Mouse (Mus musculus) kidney, adult 18-20 months (tissue): ENCODE results near the gene Zfp523.
A peak's percentile ranks its signal among the peaks of the same experiment; 100 is the strongest.

Source experiments
- DNase-seq: peaks from one replicate; pipeline ENCODE4 v3.0.0; 2021

Gene Zfp523

DNA sequence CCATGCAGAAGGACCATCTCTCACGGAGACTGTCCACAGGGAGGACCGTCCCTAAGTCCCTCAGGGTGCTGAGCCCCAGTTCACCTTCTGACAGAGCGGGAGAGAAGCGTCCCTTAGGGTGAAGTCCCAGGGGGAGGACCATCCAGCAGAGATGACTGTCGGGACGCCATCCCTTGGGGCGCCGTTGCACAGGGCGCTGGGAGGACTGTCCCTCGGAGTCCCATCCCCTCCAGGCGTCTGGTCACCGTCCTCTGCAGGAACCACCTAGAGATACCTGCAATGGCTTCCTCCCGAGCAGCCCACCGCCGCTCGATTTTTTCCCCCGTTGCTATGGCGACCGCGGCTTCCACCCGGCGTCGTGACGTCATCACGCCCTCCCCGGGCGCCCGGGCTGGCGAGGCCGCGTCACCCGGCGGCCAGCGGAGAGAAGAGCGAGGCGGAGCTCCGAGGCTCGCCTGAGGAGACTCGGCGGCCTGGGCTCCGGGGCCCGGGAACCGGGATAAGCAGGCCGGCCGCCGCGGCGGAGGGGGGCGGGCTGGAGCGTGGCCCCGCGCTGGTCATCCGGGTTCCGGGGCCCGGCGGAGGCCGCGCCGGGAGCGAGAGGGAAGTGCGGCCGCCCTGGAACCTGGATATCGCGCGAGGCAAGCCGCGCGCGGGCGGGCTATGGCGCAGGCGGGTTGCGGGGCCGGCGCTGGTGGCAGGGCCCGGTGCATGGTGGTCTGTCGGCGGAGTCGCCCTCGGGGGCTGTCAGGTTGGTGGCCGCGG lies at the start of gene Zfp523:
Zfp523 (plus strand) TSS at position 355 of the 765 bp plus-strand sequence.
- DNase-seq: peak; percentile 92

DNA sequence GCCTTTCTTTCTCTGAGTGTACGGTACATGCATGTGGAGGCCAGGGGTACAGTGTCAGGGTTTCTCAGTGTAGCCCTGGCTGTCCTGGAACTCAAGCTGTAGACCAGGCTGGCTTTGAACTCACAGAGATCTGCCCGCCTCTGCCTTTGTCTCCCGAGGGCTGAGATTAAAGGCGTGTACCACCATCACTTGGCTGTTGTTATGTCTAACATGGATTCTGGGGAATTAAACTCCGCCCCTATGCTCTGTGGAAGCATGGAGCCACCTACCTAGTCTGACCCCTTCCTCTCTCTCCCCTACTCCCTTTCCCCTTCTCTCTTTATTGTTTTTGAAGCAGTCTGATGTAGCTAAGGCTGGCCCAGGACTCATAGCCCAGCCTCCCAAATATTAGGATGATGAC lies 47.1 kb upstream of the Zfp523 start:
- no peak for DNase-seq

DNA sequence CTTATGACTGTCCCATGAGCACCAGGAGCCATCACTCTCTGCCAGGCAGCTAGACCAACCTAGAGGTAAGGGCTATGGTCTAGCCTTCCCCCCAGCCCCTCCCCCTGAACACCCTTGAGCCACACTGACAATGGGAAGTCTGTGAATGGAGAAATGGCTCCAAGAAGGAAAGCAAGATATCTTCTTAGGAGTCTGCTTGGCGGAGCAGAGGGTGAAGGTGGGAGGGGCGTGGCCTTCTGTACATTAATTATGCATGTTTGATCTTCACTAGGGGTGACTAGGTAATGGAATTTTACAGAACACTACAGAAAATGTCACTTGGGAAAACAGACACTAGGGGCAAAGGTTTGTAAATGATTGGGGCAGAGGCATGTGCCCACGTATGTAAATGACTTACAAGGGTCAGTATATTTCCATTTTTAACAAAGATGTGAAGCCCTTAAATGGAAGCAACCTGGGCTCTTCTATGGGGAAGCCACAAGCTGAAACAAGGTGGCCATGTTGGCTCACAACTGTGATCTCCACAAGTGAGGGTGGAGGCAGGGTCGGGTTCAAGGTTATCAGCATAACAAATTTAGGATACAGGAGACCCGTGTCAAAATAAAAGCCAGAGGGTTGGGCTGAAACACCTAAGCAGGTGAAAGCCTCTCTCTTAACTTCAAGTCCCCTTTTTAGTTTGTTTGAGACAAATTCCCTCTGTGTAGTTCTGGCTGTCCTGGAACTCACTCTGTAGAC lies 46.4 kb upstream of the Zfp523 start:
- DNase-seq: no peak

GRCm38 (mm10) chr17:28131156-28131555 lies 45.8 kb upstream of the Zfp523 start:
- no peak for DNase-seq

DNA sequence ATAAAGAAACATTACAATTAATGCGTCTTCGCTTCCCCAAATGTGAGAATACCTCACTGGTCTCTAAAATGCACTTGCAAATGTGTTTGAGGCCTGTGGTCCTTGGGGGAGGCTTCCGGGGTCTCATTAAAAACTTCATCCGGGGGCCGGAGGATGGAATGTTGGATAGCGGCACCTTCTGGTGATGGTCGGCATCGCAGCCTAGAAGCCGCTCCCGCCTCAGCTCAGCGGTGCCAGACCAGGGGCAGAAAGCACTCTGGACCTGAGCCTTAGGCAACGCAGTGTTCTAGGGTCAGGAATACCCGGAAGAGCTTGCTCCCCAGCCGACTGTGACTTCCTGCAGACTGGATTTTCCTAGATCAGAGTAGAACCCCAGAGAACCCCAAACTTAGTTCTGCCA lies 43.7 kb upstream of the Zfp523 start:
- DNase-seq: peak; percentile 74

- DNase-seq: no peak
Observed at GRCm38 (mm10) chr17:28135496-28135895, 41.4 kb upstream of the Zfp523 start.

GRCm38 (mm10) chr17:28136266-28136665 lies 40.7 kb upstream of the Zfp523 start:
- no peak for DNase-seq

DNA sequence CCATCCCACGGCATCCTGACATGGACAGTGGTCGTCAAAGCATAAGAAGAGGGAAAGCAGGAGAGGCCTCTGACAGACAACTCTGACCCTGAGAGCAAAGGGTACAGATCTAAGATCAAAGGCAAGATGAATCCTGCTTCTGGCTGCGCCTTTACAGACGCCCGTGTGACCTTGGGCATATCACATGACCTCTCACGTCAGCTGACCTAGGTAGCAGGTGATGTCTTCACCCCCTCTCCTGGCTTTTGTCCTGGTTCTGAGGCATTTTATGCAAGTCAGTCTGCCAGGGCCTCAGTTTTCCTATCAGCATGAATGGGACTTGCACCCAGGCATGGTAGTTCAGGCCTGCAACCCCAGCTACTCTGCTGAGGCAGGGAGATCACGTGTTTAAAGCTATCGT lies 38.9 kb upstream of the Zfp523 start:
- DNase-seq: no peak

DNA sequence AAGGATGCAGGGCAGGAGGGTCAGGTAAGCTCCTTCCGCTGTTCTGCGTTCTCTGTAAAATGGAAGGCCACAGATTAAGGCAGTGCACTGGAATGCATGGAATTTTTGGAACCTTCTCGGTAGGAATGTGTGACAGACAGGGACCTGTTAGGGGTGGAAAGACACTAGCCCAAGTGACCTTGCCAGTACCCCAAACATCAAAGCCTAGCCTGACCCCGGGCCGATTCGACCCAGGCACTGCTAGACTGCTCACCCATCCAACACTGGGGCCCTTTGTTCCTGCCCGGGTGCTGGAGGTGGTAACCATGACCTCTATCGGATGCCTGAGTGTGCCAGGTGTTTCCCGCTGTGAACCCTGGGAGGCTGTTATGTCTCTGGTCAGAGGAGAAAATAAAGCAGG lies 38.2 kb upstream of the Zfp523 start:
- no peak for DNase-seq

DNA sequence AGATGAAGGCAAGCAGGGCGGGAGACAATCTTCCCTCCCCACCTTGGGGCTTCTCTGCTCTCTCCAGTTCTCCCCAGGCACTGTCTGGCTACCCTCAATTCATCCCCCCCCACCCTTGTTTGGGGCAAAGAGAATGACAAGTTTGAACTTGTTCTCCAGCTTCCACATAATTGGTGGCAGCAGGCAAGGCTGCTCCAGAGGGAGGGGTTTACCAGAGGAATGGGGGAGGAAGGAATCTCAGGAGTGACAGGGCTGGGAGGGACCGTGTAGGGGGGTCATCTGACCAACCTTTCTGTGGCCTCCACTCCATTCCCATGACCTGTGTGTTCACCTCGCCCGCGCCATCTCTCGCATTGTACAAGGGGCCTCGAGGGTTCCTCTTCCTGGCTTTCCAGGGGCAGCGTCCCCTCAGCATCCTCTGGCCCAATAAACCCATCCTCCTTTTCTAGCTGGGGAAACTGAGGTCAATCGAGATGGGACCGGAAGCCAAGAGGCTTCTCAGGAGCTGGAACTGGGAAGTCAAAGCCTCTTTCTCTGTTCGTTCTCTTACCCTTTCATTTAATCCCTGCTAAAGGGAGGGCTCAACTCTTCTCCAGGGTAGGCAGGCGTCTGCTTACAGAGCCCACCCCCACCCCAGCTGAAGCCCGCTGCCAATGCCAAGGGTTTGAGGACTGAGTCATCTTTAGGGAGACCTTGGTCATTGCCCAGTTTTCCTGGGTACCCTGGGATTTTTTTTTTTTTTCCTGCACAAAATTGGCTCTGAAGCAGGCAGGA lies 36.3 kb upstream of the Zfp523 start:
- DNase-seq: no peak

DNA sequence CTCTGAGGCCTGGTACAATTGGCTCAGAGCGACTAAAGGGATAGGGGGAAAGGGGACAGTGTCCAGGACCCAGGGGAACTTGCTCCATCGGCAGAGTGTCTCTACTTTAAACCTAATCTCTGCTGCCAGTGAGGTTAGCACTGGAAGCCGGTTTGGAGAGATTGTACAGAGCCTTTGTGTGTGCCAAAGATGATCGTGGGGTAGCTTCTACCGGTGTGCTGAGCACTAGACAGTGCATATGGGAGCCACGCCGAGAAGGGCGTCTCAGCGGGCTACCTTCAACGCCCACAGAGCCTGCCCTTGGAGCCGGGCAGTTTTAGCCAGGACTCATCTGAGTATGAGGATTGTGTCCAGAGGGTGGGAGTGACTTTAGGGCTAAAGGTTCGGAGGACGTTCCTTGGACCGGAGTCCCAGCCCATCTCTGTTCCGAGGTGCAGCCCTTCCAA lies 35.7 kb upstream of the Zfp523 start:
- DNase-seq: no peak

- DNase-seq: no peak
Observed at GRCm38 (mm10) chr17:28141771-28142699, 34.9 kb upstream of the Zfp523 start, which contains the start of gene Scube3. Gene Scube3, plus strand, starts transcription at chr17:28142141.

GRCm38 (mm10) chr17:28142700-28143610 lies 34.0 kb upstream of the Zfp523 start:
- DNase-seq: no peak

GRCm38 (mm10) chr17:28143751-28144150 lies 33.2 kb upstream of the Zfp523 start:
- DNase-seq: no peak

DNA sequence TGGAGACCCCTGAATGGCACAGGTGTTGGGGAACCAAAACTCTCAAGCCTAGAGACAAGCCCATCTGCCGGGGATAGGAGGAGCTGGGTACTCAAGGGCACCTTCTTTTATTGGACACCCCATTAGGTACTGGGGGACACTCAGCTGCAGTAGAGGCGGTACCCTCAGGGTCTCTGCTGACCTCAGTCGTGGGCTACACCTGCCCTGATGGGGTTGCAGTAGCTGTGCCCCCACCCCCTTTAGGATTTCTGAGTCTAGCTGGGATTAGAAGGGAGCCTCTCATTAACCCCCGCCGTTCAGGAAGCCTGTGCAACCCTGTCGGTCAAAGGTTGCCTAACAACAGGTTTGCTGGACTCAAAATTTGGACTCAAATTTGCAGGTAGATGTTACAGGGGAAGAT lies 32.7 kb upstream of the Zfp523 start:
- no peak for DNase-seq

- no peak for DNase-seq
Observed at GRCm38 (mm10) chr17:28148288-28148687, 28.6 kb upstream of the Zfp523 start.

DNA sequence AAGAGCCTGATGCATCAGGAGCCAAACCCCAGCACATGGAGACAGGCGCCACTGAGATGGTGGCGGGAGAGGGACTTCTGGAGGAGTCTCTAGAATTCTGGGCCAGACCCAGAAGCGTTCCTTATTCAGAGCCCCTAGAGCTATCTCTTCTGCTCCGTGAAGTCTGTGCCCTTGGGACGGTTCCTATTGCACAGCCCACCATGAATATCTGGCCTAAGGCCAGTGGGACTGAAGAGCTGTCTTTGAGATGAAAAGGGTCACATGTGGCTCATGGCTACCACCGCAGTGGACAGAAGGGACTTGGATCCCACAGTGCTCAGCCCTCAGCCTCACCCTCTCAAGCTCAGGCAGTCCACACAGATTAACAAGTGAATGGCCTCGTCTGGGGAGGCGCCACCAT lies 27.2 kb upstream of the Zfp523 start:
- no peak for DNase-seq

DNA sequence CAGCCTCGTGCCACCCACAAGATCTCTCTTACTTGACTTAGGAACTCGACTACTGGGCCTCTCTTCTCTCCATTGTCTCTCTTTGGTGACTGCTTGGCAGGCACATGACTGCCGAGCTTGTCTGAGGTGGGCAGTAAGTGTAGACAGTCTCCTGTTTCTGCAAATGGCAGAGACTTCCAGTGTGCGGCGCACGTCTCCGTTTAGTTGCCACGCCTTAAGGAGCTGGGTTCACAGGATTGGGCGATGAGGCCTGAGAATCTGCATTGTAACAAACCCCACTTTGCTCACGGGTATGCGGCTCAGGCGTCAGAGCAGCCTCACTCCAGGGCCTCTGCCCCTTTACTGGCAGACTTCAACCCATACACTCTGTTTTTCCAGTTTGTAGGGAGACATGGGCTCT lies 26.5 kb upstream of the Zfp523 start:
- no peak for DNase-seq

- no peak for DNase-seq
Observed at GRCm38 (mm10) chr17:28153095-28153494, 23.8 kb upstream of the Zfp523 start.

DNA sequence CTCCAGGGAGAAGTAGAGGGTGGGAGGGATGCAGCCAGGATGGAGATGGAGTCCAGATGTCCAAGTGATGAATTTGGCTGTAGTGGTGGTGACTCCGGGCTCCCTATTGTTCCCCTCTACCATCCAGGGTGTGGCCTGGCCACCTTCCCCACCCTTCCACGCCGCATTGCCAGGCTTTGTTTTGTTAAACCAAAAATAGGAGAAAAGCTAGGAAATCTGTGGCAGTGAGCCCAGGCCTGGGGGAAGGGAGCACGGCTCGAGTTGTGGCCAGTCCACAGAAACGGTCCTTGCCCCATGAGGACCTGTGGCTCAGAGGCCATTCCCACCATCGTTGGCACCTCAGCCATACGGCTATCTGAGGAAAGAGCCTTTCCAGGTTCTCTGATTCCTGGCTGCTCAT lies 22.0 kb upstream of the Zfp523 start:
- DNase-seq: no peak

DNA sequence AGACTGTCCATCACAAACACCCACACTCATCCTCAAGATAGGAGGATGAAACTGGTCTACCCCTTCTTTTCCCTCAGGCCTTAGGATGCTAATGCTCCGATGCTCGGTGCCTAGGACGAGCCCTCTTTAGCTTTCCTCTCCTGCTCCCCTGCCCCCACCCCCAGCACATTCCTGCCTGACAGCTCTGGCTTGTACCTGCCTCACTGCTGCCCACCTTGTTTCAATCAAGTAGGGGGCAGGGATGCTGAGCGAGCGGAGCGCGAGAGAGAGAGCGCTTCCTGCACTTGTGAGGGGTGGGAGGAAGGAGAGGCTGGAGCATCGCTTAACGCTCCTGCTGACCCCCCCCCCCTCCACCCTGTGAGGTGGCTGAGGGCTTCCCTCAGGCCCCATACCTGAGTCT lies 16.6 kb upstream of the Zfp523 start:
- no peak for DNase-seq
